Mouse (Mus musculus) brown adipose tissue, adult 24 weeks (tissue): Measurements from ENCODE around the gene Cxcl1. TPM values are rescaled to one million over a fixed set of nuclear protein-coding genes. Genes with fewer than 3 reads are reported as not detected.

Experiments
- H3K27ac ChIP-seq: fragments of 200-500 bp; replicated peaks from 2 replicates; pipeline ENCODE4 v1.5.1; 2012; ENCODE audit warnings: low read depth, mild to moderate bottlenecking, low read length
- H3K4me1 ChIP-seq: fragments of 200-500 bp; 2 replicates; pipeline ENCODE4 v1.6.1; 2012; ENCODE audit warnings: low read length, mixed read lengths; ENCODE audit not compliant: control insufficient read depth, insufficient read depth, insufficient read length
- H3K4me3 ChIP-seq: fragments of 200-500 bp; 2 replicates; pipeline ENCODE4 v1.5.1; 2012; ENCODE audit warnings: low read depth, mild to moderate bottlenecking, low read length, moderate library complexity; ENCODE audit not compliant: insufficient read depth
- polyA plus RNA-seq: library from polyadenylated mRNA; stranded (reverse); fragments of >200 nt; gene quantifications from 2 replicates; pipeline ENCODE4 v1.2.4, GENCODE M21; 2012; ENCODE audit not compliant: missing spikeins, insufficient read depth, insufficient read length

Cxcl1 gene
- polyA plus RNA-seq, 1 experiment, result 5.5 TPM

GRCm38 (mm10) chr5:90877173-90877512 is 13.9 kb upstream of the Cxcl1 start:
- Histone ChIP-seq H3K4me3 (no peak overlapping the region), H3K27ac (no peak overlapping the region), H3K4me1 (peaks cover 20% of the 10 kb centered on the region)

DNA sequence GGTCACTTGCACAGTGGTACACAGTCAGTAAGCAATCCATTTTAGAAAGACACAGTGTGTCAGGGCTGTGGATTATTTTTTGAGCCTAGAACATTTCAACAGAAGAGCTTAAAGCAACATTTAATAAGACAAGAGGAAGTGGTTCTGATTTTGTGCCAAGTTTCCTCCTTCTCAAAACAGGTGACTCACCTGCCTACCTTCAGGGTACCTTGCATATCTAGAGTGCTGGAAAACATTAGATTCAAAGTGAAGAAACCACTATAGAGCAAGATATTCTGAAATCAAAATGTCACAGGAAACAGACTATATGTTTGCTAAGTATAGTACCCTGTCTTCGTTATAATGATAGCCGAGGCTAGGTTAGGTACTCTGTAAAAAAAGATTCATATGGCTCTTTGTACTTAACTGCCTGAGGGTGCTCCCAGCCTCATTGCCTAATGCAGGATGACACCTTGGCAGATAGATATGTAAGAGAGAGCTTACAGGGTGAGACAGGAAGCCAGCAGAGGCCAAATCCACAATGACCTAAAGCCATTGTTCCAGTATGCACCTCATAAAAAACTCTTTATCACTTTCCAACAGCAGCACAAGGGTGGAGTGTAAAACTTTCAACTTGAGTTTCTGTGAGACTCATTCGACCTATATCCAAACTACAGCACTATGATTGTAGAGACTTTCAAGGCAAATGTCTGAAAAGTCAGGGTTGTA is 11.6 kb upstream of the Cxcl1 start:
- H3K27ac ChIP-seq, result no peak overlapping the region
- H3K4me1 ChIP-seq, result peaks cover 21% of the 10 kb centered on the region
- H3K4me3 ChIP-seq, result no peak overlapping the region

- no peak overlapping the region for H3K4me3 ChIP-seq
- no peak overlapping the region; the same call in 1 of the 2 replicates for H3K27ac ChIP-seq
- H3K4me1 ChIP-seq, result peaks cover 24% of the 10 kb centered on the region
Observed at GRCm38 (mm10) chr5:90880335-90880850, 10.6 kb upstream of the Cxcl1 start.

- Histone ChIP-seq H3K4me3 (no peak overlapping the region), H3K4me1 (peaks cover 23% of the 10 kb centered on the region), H3K27ac (no peak overlapping the region)
Observed at GRCm38 (mm10) chr5:90881021-90881420, 10.0 kb upstream of the Cxcl1 start.

- Histone ChIP-seq H3K4me3 (no peak overlapping the region), H3K4me1 (peaks cover 18% of the 10 kb centered on the region), H3K27ac (peak overlapping the region; percentile 61)
Observed at GRCm38 (mm10) chr5:90881682-90882081, 9.4 kb upstream of the Cxcl1 start.

DNA sequence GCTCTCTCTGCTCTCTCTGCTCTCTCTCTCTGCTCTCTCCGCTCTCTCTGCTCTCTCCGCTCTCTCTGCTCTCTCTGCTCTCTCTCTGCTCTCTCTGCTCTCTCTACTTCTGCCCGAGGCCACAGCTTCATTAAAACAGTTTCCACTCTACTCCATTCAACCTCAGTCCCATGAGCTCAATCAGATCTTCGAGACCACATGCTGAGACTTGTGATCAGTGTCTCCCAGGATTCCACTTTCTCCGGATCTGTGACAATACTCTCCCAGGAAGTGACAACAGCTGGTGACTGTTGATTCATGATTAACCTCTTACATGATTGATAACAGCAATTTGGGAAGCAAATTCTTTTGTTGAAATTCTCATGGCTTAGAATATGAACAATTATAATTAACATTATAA is 8.9 kb upstream of the Cxcl1 start:
- H3K4me1 ChIP-seq, result peaks cover 17% of the 10 kb centered on the region
- no peak overlapping the region for H3K4me3 ChIP-seq
- peak overlapping the region; percentile 60 for H3K27ac ChIP-seq

GRCm38 (mm10) chr5:90884628-90885242 is 6.3 kb upstream of the Cxcl1 start:
- peaks cover 14% of the 10 kb centered on the region for H3K4me1 ChIP-seq
- no peak overlapping the region for H3K27ac ChIP-seq
- no peak overlapping the region for H3K4me3 ChIP-seq

- Histone ChIP-seq H3K4me3 (no peak overlapping the region), H3K4me1 (peaks cover 6% of the 10 kb centered on the region), H3K27ac (no peak overlapping the region)
Observed at GRCm38 (mm10) chr5:90888661-90889060, 2.4 kb upstream of the Cxcl1 start.

DNA sequence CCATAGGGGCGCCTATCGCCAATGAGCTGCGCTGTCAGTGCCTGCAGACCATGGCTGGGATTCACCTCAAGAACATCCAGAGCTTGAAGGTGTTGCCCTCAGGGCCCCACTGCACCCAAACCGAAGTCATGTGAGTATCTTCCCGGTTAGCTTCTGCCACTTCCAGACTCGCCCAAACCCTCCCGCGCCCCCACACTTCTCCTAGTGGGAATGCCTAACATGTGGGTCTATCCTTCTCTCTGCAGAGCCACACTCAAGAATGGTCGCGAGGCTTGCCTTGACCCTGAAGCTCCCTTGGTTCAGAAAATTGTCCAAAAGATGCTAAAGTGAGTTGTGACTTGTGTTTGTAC is 398 bp downstream of the Cxcl1 start:
- Histone ChIP-seq H3K4me1 (no peaks in the 10 kb centered on the region; the same call in 1 of the 2 replicates), H3K27ac (no peak overlapping the region), H3K4me3 (peak overlapping the region; percentile 45)

GRCm38 (mm10) chr5:90894231-90894630 is 3.2 kb downstream of the Cxcl1 start:
- H3K27ac ChIP-seq, result no peak overlapping the region
- no peaks in the 10 kb centered on the region; the same call in 1 of the 2 replicates for H3K4me1 ChIP-seq
- H3K4me3 ChIP-seq, result no peak overlapping the region

GRCm38 (mm10) chr5:90897429-90897828 is 6.4 kb downstream of the Cxcl1 start:
- peaks cover 9% of the 10 kb centered on the region for H3K4me1 ChIP-seq
- no peak overlapping the region for H3K4me3 ChIP-seq
- H3K27ac ChIP-seq, result no peak overlapping the region

GRCm38 (mm10) chr5:90899308-90899707 is 8.3 kb downstream of the Cxcl1 start:
- peak overlapping the region; percentile 12; the same call in 1 of the 2 replicates for H3K27ac ChIP-seq
- no peak overlapping the region for H3K4me3 ChIP-seq
- H3K4me1 ChIP-seq, result peaks cover 9% of the 10 kb centered on the region

GRCm38 (mm10) chr5:90900147-90900546 is 9.1 kb downstream of the Cxcl1 start:
- Histone ChIP-seq H3K27ac (0 out of 2 replicates have a peak overlapping the region, but pooled peaks have one; percentile 12), H3K4me1 (peaks cover 9% of the 10 kb centered on the region), H3K4me3 (no peak overlapping the region)

DNA sequence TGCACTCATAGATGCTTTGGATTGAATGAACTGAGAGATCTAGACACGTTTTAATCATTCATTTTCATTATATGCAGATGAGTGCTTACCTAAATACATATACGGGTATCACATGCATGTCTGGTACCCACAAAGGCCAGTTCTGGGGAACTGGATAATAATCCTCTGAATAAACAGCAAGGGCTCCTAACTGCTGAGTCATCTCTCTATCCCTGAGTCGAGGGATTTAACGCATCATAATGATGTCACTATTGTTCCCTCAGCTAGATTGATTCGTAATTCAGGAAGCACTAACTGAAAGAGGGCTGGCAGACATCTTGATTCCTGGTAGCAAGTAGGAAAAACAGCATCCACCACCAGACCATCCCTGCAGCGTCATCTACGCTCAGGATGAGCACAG is 9.6 kb downstream of the Cxcl1 start:
- Histone ChIP-seq H3K27ac (no peak overlapping the region), H3K4me1 (peaks cover 9% of the 10 kb centered on the region)

DNA sequence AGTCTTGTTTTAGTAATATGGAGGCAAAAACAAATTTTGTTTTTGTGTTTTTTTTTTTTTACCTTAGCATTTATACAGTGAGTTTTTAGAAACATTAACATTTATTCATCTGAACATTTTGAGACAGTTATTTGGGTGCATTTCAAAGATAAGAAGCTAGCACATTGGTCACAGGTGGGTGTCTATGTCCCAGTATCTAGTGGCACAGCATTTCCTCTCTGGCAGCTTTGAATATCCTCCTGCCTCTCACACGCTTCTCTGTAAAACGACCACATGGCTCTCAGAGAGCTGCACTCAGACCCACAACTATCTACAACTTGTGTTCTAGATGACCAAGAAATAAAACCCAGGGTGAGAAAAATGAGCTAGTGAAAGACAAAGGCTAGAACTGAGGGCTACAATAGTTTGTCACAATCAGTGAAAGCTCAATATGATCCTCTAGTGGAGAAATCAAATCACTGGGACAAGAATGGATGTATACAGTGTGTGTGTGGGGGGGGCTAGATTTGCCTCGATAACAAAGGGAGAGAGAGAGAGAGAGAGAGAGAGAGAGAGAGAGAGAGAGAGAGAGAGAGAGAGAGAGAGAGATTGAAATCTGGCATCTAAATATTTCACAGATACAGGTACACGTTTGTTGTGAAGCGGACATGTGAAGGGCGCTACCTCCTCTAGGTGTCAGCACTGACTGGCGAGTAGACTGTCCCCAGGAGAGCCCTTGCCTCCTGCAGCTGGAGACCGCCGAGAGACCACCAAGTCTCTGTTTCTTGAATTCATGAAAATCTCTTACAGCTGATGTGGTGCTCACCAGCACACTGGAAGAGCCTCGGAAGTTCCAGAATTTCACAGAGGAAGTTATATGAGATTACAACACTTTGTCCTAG is 11.6 kb downstream of the Cxcl1 start:
- no peak overlapping the region for H3K4me3 ChIP-seq
- H3K27ac ChIP-seq, result no peak overlapping the region
- H3K4me1 ChIP-seq, result peaks cover 9% of the 10 kb centered on the region

More for the DNA sequence above, 9.6 kb downstream of the Cxcl1 start:
- no peak overlapping the region for H3K4me3 ChIP-seq
